Mouse (Mus musculus) embryo, embryonic 11 days (tissue): ENCODE results near the gene Ift43.

ENCODE experiments used
- DNase-seq: peaks from one replicate; pipeline ENCODE4 v3.0.0-alpha.2; 2015

Gene Ift43

GRCm38 (mm10) chr12:86176675-86177339 is 94.5 kb downstream of the Ift43 start:
- DNase-seq: peak; percentile 61

DNA sequence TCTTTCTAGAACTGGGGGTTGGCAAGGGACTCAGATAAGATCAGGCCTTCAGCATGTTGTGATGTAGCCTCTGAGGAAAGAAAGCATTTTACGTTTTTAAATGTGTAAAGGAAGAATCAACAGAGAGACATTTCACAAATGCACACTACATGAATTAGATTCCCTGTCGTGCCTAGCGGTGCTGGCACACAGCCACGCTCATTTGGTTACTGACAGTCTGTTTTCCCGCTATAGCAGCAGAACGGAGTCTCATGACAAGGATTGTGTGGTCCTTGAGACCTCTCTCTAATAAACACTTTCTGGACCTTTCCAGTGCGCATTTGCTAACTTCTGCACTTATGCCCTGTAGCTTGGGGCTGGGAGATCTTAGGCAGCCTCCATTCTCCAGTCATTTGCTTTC is 96.9 kb downstream of the Ift43 start:
- DNase-seq: no peak

DNA sequence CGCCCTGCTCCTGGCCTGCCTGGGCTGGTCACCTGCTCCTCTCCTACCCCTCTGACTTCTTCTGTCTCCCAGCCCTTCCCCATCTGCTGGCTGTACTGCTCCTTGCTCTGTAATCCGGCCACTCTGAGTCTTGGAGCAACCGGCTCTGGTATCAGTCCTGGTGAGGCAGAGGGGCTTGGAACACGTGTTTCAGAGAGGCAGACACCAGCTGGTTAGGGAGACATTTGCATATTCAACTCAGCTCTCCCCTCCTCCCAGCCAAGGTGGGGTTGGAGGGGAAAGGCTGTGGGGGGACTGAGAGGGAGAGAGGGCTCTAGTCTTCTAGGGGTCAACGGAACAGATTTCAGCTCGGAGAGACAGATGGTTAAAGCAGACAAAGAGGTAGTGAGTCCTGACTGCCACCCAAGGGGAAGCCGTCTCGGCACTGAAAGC is 99.0 kb downstream of the Ift43 start:
- DNase-seq: peak; percentile 61

DNA sequence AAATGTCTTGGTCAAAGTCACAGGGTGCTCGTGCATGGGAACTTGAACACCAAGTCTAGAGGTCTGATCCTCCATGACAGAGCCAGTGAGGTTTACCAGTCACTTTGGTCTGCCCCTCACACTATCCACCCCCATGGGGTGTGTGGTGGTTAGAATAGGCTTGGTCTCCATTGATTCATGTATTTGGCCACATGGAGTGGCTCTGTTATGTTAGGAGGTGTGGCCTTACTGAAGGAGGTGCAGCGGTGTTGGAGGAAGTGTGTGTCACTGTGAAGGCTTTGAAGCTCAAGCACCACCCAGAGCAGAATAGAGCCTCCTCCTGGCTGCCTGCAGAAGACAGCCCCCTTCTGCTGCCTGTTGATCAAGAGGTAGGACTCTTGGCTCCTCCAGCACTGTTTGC is 99.5 kb downstream of the Ift43 start:
- no peak for DNase-seq

- DNase-seq: no peak
Measured at GRCm38 (mm10) chr12:86182414-86182813, 100.1 kb downstream of the Ift43 start.

DNA sequence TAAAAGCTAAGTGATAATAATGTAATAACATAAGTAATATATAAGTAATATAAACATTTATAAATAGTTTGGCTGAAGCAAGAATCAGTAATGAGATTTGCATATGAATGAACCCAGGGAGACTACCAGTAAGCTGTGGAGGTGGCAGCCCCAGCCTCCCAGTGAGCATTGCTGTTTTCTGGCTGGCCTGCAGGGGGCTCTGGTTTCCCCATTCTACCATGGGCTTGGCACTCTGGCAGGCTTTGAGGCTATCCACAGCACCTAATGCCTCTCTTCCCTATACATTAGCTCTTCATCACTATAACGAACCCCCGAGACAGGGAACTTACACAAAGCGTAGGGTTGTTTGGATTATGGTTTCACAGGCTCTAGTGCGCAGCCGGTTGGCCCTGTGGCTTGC is 105.8 kb downstream of the Ift43 start:
- peak; percentile 44 for DNase-seq

DNA sequence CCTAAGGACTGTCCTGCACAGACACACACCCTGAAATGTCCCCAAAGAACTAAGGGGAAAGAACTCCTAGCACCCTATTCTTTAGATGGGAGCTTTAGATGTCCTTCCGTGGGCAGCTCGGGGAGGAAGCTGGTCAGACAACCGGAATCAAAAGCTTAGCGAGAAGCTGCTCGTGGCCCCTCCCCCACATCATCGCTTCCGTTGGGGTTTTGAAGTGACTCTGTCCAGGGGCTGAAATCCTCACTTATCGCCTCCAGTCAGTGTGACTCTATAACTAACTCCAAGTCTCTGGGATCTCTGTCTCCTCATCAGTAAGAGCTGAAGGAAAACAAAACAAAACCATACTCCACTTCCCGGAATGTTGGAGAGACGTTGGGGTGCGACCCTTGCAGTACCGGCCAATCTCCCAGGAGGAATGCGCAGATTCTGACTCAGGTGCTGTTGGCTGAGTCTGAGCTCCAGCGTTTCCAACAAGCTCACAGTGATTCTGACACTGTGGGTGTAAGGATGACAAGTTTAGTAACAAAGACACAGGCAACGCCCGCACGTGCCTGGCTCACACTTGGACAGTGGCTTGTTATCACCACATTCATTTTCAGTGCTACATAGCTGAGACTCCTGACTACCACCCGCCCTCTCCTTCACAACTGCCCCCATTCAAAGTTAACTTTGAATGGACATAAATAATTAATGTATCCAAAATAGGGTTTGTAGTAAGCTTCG is 107.4 kb downstream of the Ift43 start:
- DNase-seq: peak; percentile 67

GRCm38 (mm10) chr12:86192036-86192449 is 109.7 kb downstream of the Ift43 start:
- DNase-seq: no peak

DNA sequence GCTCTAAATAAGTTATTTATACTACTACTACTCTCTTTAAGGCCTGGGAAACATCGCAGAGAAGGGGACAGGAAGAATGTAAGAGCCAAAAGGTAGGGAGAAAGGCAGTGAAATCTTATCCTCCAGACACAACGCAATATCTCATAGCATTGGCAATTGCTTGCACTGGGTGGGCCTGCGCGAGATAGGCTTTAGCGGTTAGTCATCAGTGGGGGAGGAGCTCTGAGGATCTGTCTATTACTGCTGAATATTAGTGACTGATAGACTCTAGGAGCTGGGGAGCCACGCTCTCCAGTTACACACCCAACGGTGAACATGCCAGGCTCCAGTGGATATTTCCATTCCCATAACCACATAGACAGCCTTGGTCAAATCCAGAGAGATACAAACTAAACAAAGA is 114.6 kb downstream of the Ift43 start:
- no peak for DNase-seq

GRCm38 (mm10) chr12:86203443-86204057 is 121.2 kb downstream of the Ift43 start:
- DNase-seq: peak; percentile 52

- peak; percentile 32 for DNase-seq
Measured at GRCm38 (mm10) chr12:86211099-86211520, 128.8 kb downstream of the Ift43 start.
